Mouse (Mus musculus): ENCODE results near the gene Zfp326.

The Zfp326 gene

DNA sequence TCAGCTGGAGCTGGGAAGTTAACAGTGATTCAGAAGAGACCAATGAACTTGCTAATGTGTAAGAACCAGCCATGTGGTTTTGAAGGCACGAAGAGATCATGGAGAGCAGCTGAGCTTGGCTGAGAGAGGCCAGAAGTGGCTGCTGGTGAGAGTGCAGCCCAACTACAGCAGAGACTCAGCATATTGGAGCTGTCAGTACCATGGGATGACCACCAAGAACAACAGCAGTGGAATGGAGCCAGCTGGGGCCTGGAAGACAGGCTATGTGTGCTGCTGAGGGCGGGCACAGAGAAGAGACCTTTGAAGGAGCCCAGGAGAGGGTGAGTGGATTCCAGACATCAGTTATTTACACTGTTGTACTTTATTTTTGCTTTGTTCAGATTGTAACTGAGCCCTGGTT, 65.6 kb downstream of the Zfp326 start:
- DNase-seq (ENCODE audit: low read depth) = no peak

Data from induced T-regulatory cell, adult 2 months (primary cell).